Mouse (Mus musculus) olfactory bulb, adult 2 months (tissue): ENCODE results near the gene Tmprss5.

ENCODE experiments used
- CTCF ChIP-seq: fragments of 200-500 bp; IDR thresholded peaks from 2 replicates; pipeline ENCODE4 v1.5.1; 2012; ENCODE audit warnings: low read depth, mild to moderate bottlenecking, low read length, moderate library complexity; ENCODE audit not compliant: insufficient read depth
- POLR2A ChIP-seq: fragments of 200-500 bp; IDR thresholded peaks from 2 replicates; pipeline ENCODE4 v1.6.1; 2012; ENCODE audit warnings: mild to moderate bottlenecking, low read depth, low read length, moderate library complexity; ENCODE audit not compliant: insufficient read depth

DNA sequence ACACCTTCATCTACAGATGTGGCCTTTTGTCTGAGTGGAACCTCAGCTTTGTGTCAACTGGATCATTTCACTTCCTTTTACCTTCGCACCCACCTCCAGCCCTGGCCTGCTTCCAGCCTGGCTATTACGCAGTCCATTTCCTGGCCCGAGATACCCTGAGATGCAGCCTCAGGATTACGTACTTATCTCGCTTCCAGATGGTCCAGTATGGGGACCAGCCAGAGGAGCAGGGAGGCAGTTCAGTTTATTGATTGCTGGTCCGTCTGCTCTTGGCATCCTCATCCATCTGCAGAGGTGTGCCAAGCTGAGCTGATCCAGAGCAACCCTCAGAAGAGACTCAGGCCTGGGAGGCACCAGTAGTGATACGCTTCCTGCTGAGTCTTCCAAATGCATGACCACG is 64.7 kb downstream of the Tmprss5 start:
- TF ChIP-seq POLR2A (no peak), CTCF (no peak)
